Mouse (Mus musculus) heart, embryonic 10.5 days (tissue): ENCODE measurements around the gene Igfn1. TPM values are rescaled to one million over a fixed set of nuclear protein-coding genes. Genes with fewer than 3 reads are reported as not detected.
A peak's percentile ranks its signal among the peaks of the same experiment; 100 is the strongest.

Source experiments
- DNase-seq: peaks from one replicate; pipeline ENCODE4 v3.0.0-alpha.2; 2017; ENCODE audit warnings: low spot score
- H3K27ac ChIP-seq: fragments of 300-500 bp; sonication (generic); 2 replicates; pipeline ENCODE4 v1.5.1; 2016; ENCODE audit warnings: mild to moderate bottlenecking
- H3K27me3 ChIP-seq: fragments of 300-500 bp; sonication (generic); 2 replicates; pipeline ENCODE4 v1.6.1; 2016; ENCODE audit warnings: mild to moderate bottlenecking; ENCODE audit not compliant: poor library complexity, insufficient read depth, severe bottlenecking
- H3K36me3 ChIP-seq: fragments of 300-500 bp; sonication (generic); 2 replicates; pipeline ENCODE4 v1.6.1; 2016; ENCODE audit warnings: mild to moderate bottlenecking, moderate library complexity
- H3K4me1 ChIP-seq: fragments of 300-500 bp; sonication (generic); 2 replicates; pipeline ENCODE4 v1.6.1; 2016; ENCODE audit warnings: mild to moderate bottlenecking
- H3K4me3 ChIP-seq: fragments of 300-500 bp; sonication (generic); 2 replicates; pipeline ENCODE4 v1.5.1; 2016; ENCODE audit warnings: mild to moderate bottlenecking, moderate library complexity
- H3K9me3 ChIP-seq: fragments of 300-500 bp; sonication (generic); 2 replicates; pipeline ENCODE4 v1.6.1; 2016; ENCODE audit warnings: mild to moderate bottlenecking, moderate library complexity
- WGBS: fragments of 180-500 bp; shearing (Covaris S2); methylation state at CpG from one replicate; pipeline ENCODE4 v1.1.7; 2016; 5-methylcytosine and 5-hydroxymethylcytosine counted together
- polyA plus RNA-seq: library from polyadenylated mRNA; unstranded; fragments of >200 nt; fragmentation: Nextera tagmentation; extraction: Ambion mirVana; gene quantifications from 2 replicates; pipeline ENCODE4 v1.2.1, GENCODE M21; 2016

The Igfn1 gene
- polyA plus RNA-seq, 1 experiment from 2014 or later: not detected

DNA sequence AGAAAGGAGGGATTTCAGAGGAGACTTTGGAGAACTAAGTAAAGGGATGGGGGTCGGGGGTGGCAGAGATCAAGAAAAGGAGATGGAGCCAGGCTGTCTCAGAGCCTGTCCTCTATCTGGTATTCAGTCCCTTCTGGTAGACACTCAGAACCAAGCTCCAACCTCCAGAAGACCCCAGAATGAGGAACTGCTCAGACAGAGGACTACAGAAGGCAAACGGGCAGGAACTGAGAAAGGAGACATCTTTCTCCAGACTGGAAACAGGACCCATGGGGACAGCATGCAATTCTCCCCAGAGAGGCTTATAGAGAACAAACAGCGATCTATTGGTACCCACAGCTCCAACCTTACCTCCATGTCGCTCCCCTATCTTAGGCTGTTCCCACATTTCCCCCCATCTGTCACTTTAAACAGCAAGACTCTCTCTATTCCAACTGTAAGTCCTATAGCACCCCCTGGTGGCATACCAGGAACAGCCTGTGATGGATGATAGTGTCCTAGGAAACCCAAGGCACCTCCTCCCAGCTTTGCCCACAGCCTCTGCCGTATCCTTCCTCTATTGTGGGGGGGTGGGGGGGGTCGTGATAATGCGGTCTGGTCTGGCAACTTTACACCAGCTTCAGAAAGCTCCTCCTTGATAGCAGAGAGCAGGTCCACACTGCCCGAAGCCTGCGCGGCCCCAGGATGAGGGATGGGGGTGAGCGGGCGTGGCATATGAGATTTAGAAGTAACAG is 61.4 kb downstream of the Igfn1 start:
- Histone ChIP-seq H3K27me3 (peaks cover 49% of the 10 kb centered on the region), H3K36me3 (no peaks in the 10 kb centered on the region), H3K4me1 (no peaks in the 10 kb centered on the region; the same call in 1 of the 2 replicates), H3K9me3 (no peaks in the 10 kb centered on the region), H3K27ac (no peak overlapping the region), H3K4me3 (no peak overlapping the region)
- DNase-seq: peak; percentile 90
- 40% methylated on average over 12 of the region's 12 CpGs for WGBS

DNA sequence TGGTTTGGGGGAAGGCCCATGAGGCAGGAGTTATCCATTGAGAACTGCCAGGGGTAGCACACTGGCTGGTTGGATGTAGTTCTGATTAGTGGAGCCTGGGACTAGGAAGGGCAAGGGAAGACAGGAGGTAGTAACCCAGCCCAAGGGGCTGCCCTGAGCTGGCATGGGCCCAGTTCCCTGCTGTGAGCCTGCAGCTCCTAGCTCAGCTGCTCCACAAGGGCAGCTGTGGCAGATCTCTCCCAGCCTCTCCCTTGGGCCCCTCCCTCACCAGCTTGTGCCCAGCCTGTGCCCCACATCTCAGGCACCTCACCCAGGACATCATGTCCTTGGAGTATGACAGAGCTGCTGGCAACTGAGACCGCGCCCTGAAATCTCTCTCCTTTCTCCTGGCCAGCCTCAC is 62.4 kb downstream of the Igfn1 start:
- Histone ChIP-seq H3K9me3 (no peaks in the 10 kb centered on the region), H3K27ac (peak overlapping the region; percentile 13; the same call in 1 of the 2 replicates), H3K4me3 (no peak overlapping the region), H3K4me1 (no peaks in the 10 kb centered on the region; the same call in 1 of the 2 replicates), H3K36me3 (no peaks in the 10 kb centered on the region), H3K27me3 (peaks cover 49% of the 10 kb centered on the region)
- DNase-seq: no peak
- 93% methylated on average over 2 of the region's 2 CpGs for WGBS

DNA sequence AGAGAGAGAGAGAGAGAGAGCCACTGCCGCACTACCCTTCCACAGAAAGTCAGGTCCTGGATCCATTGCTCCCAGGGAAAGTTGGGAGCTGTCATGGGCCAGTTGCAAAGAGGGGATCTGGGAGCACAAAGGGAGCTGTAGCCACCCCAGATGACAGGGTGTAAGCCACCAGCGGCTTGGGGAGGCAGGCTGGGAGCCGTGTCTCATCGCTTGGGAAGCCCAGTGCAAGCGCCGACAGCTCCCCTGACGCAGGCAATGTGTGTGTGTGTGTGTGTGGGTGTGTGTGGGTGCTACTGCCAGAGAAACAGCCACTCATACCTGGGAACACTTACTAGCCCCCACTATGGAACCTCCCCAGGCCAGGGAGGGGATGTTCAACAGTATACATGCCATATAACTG is 64.0 kb downstream of the Igfn1 start:
- no peak for DNase-seq
- Histone ChIP-seq H3K27me3 (peaks cover 40% of the 10 kb centered on the region), H3K4me1 (peaks cover 6% of the 10 kb centered on the region), H3K9me3 (no peaks in the 10 kb centered on the region), H3K4me3 (no peak overlapping the region), H3K36me3 (no peaks in the 10 kb centered on the region), H3K27ac (peak overlapping the region; percentile 37)
- 20% methylated on average over 7 of the region's 7 CpGs for WGBS

DNA sequence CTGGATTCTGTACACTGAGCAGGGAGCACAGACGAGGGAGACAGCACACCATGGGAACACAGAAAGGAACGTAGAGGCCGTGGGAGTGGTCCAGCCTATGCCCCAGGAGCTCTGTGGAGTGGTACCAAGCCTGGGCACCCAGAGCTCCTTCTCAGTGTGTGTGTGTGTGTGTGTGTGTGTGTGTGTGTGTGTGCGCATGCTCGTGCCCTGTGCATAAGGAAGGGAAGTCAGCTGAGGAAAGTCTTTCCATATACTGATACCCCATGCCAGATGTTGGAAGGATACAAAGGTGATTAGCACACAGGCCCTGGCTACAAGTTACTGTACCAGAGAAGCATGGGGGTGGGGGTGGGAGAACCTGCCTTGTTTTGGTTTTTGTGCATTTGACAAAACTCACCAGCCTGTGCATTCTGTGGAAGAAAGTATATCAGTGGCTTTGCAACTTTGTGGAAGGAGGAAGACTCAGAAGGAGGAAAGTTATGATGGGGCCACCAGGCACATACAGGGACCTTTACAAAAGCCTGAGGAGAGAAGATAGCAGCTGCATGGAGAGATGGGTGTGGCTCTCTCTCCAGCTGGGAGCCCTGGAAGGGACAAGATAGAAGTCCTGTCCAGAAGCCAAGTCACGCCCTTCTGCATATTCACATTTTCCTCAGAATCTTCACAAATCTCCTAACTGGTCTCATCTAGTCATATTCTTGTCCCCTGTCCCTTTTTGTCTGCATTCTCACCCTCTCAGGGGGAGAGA is 64.7 kb downstream of the Igfn1 start:
- WGBS: 60% methylated on average over 6 of the region's 6 CpGs
- DNase-seq: peak; percentile 92
- Histone ChIP-seq H3K36me3 (no peaks in the 10 kb centered on the region), H3K4me3 (no peak overlapping the region), H3K27ac (peak overlapping the region; percentile 37; the same call in 1 of the 2 replicates), H3K27me3 (peaks cover 35% of the 10 kb centered on the region), H3K9me3 (no peaks in the 10 kb centered on the region), H3K4me1 (peaks cover 6% of the 10 kb centered on the region)

DNA sequence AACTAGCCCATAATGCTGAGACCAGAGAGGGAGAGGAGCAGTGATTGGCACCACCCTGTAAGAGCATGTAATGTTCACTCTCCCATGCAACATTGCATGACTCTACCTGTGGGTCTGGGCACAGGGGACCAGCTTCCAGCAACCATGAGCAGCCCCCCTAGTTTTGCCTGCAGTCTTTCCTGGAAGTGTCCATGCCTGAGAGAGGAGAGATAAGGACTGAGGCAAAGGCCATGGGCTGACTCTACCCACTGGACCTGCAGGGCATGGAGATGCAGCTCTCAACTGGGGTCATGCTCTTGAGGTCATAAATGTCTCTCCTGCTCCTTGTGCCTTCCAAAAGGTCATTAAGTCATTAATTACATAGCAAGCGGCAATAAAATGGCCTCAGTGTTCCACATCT is 70.1 kb downstream of the Igfn1 start:
- Histone ChIP-seq H3K27me3 (peaks cover 9% of the 10 kb centered on the region), H3K4me3 (no peak overlapping the region), H3K4me1 (peaks cover 6% of the 10 kb centered on the region), H3K27ac (peak overlapping the region; percentile 44; the same call in 1 of the 2 replicates), H3K9me3 (no peaks in the 10 kb centered on the region), H3K36me3 (no peaks in the 10 kb centered on the region)
- 73% methylated on average over 1 of the region's 1 CpGs for WGBS
- DNase-seq: no peak

DNA sequence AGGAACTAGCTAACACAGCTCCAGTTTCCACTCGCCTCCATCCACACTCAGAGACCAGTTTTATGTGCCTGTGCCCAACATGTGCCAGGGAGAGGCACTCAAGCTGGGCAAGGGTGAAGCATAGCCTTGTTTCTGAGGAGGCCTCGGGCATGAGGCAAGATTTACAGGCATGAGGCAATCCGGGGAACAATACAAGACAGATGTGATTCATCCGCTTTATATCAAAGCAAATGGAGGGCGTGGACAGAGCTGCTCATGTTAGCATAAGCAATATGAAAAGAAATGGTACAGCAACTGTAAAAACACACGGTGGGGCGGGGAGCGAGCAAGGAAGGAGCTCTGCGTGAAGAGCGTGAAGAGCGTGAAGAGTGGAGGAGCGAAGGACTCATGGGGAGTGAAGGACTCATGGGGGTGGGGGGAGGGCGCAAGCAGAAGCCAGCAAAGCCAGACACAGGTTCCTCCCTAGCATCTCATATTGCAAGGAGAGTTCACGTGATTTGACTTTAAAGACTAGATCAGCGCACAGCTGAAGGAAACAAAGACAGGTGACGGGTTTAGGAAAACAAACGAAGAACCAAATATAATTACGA is 72.3 kb downstream of the Igfn1 start:
- Histone ChIP-seq H3K4me3 (no peak overlapping the region), H3K27me3 (peaks cover 20% of the 10 kb centered on the region), H3K9me3 (no peaks in the 10 kb centered on the region), H3K4me1 (peaks cover 6% of the 10 kb centered on the region), H3K36me3 (no peaks in the 10 kb centered on the region), H3K27ac (no peak overlapping the region)
- WGBS: 74% methylated on average over 18 of the region's 18 CpGs
- no peak for DNase-seq

DNA sequence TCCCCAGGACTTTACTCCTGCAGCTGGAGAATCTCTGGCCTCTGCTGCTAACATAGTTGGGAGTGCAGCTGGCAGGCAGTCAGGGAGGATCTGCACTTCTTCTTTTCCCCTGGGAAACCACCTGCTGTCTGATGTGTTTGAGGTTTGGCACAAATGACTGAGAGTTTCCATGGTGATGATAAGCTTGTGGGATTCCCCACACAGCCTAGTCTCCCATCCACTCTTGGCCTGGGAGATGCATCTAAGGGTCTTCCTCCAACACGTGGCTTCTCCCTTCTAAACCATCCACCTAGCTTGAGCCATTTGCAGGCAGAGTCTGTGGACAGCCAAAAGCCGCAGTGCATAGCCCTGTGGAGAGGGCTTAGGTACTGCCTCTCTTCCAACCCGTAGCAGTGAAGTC is 76.3 kb downstream of the Igfn1 start:
- Histone ChIP-seq H3K9me3 (no peaks in the 10 kb centered on the region), H3K4me3 (no peak overlapping the region), H3K4me1 (no peaks in the 10 kb centered on the region), H3K27ac (no peak overlapping the region), H3K36me3 (no peaks in the 10 kb centered on the region), H3K27me3 (peaks cover 56% of the 10 kb centered on the region)
- no peak for DNase-seq
- 63% methylated on average over 3 of the region's 3 CpGs for WGBS

DNA sequence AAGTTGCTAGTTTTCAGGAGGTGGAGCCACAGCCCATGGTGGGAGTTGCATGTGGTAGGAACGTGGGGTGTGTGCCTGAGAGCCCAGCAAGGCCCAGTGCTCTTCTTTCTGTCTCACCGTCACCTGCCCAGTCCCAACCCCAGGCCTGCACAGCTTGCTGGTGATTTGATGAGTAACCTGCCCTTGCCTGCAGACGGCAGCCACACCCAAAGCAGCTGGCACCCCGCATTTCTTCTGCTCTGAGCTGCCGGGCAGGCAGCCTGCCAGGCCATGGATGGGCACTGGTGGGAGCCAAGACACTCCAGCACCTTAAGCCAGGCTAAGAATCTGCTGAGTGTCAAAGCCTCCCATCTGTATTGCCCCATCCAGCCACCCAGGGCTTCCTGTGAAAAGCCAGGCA is 80.3 kb downstream of the Igfn1 start:
- Histone ChIP-seq H3K4me1 (no peaks in the 10 kb centered on the region), H3K27me3 (peaks cover 86% of the 10 kb centered on the region), H3K4me3 (no peak overlapping the region), H3K36me3 (no peaks in the 10 kb centered on the region), H3K9me3 (no peaks in the 10 kb centered on the region), H3K27ac (no peak overlapping the region)
- WGBS: 61% methylated on average over 5 of the region's 5 CpGs
- no peak for DNase-seq

DNA sequence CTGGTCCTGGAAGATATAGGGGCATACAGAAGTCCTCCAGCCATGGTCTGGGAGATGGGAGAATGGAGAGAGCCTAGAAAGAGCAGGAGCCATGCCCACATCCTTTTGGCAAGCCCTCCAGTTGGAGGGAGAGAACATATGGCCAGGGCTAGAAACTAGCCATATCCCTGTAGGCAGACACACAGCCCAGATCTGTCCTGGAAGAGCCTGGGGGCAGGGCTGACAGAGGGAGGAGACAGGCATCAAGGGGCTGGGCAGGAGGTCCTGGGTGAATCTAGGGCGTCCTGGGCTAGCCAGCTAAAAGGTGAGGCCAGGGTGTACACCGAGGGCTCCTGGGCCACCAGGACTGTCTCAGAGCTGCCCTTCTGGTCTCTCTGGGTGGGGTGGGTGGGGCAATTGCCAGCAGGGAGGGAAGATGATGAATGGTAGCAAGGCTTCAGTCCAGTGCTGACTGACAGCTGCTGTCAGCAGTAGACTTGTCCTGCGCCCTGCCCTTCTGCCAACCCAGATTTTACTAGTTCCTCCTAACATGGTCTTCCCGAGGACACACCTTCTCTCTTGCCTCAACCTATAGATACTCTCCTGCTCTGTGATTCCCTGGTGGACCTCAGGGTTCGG is 81.7 kb downstream of the Igfn1 start:
- no peak overlapping the region for H3K27ac ChIP-seq
- 63% methylated on average over 5 of the region's 5 CpGs for whole genome bisulfite sequencing

DNA sequence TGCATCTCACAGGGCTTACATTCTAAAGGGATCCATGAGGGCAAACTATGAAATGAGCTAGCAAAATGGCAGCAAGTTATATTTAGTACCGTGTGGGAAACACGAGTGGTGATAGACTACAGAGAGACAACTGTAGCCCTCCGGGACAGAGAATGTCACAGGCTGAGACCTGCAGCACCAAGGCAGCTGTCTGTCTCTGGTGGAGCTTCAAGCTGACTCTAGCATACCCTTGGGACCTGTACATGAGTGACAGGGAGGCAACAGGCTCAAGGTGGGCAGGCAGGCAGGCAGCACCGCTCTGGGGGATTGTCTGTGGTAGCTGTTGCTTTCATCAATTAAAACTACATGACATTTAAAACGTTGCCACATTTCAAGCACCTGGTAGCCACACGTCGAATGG is 82.9 kb downstream of the Igfn1 start:
- peaks cover 97% of the 10 kb centered on the region for H3K27me3 ChIP-seq
- peaks cover 11% of the 10 kb centered on the region for H3K4me1 ChIP-seq
- H3K27ac ChIP-seq: no peak overlapping the region
- H3K9me3 ChIP-seq: no peaks in the 10 kb centered on the region
- no peak overlapping the region for H3K4me3 ChIP-seq
- 73% methylated on average over 7 of the region's 7 CpGs for WGBS
- no peaks in the 10 kb centered on the region for H3K36me3 ChIP-seq
- DNase-seq: no peak

More for the DNA sequence above, 81.7 kb downstream of the Igfn1 start:
- H3K9me3 ChIP-seq: no peaks in the 10 kb centered on the region
- DNase-seq: no peak
- H3K27me3 ChIP-seq: peaks cover 91% of the 10 kb centered on the region
- H3K4me3 ChIP-seq: no peak overlapping the region
- H3K36me3 ChIP-seq: no peaks in the 10 kb centered on the region
- no peaks in the 10 kb centered on the region for H3K4me1 ChIP-seq

DNA sequence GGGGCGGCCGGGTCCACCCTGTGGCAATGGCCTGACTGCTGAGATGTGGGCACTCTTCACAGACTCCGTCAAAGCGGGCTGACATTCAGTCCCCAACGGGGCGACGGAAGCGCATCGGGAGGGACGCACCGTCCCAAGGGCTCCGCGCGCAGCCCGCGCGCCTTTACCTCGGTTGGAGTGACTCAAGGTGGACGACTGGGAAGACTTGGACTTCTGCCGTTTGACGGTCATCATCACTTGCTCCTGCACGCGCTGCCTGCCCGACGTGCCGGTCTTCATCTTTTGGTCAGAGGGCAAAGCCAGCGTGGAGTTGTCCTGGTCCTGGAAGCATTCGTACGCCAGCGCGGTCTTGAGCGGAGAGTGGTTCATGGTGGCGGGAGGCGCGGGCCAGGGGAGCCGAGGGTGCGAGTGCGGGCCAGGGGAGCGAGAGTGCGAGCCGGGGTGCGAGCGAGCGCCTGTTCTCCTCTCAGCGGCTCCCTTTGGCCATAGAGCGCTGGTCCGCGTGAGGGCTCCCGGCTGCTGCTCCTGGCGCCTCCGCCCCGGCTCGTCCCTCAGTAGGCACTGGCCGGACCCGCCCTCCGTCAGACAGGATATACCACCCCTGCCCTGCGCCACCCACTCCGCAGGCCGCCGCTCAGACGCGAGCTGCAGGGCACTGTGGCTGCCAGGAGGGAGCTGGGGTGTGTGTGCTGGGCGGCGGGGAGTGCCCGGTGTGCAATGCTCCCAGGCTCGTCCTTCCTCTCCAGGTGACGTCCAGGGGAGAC is 87.3 kb downstream of the Igfn1 start, which contains the start of gene Pkp1:
Gene Pkp1, minus strand, starts transcription at position 564 of the 764 bp plus-strand sequence.
- Histone ChIP-seq H3K27me3 (peaks cover 90% of the 10 kb centered on the region), H3K36me3 (no peaks in the 10 kb centered on the region)

DNA sequence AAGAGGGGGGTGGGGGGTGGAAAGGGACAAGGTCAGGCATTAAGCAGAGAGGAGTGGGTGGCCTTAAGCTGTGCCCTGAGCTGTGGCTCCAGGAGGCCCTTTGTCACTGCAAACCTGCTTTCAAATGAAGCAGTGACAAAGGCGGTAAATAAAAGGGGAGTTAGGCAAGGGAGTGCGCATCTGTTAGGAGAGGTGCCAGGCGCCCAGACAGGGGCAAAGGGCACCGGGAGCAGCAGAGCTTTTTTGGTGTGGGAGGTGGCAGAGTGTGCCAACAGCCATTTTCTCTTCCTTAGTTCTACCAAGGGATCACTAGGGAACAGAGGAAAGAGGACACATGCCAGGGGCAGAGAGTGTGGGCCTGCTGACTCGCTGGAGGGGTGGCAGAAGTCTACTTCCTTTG is 88.9 kb downstream of the Igfn1 start:
- Histone ChIP-seq H3K36me3 (no peaks in the 10 kb centered on the region), H3K9me3 (no peaks in the 10 kb centered on the region), H3K27ac (no peak overlapping the region), H3K4me1 (peaks cover 11% of the 10 kb centered on the region), H3K27me3 (peaks cover 89% of the 10 kb centered on the region), H3K4me3 (no peak overlapping the region)
- no peak for DNase-seq
- WGBS: 13% methylated on average over 5 of the region's 5 CpGs

More for the DNA sequence above, 87.3 kb downstream of the Igfn1 start, which contains the start of gene Pkp1:
- DNase-seq: no peak
- Histone ChIP-seq H3K27ac (peak within 1 kb of the TSS; percentile 17; the same call in 1 of the 2 replicates), H3K4me1 (peaks cover 11% of the 10 kb centered on the region), H3K9me3 (no peaks in the 10 kb centered on the region), H3K4me3 (peak within 1 kb of the TSS; percentile 58)
- under 1% methylated on average over 67 of the region's 67 CpGs for WGBS
